Mouse (Mus musculus) skeletal muscle tissue, adult 2 months (tissue): ENCODE measurements around the gene Usp2.
"Not testable (repeated sequence)": the region's sequence is repeated elsewhere in the genome, so short reads cannot be mapped to it uniquely, and the experiment has no call there.

Experiments
- DNase-seq: peaks from one replicate; pipeline ENCODE4 v3.0.0-alpha.2; 2012; ENCODE audit warnings: low read depth, low spot score

Usp2 gene

DNA sequence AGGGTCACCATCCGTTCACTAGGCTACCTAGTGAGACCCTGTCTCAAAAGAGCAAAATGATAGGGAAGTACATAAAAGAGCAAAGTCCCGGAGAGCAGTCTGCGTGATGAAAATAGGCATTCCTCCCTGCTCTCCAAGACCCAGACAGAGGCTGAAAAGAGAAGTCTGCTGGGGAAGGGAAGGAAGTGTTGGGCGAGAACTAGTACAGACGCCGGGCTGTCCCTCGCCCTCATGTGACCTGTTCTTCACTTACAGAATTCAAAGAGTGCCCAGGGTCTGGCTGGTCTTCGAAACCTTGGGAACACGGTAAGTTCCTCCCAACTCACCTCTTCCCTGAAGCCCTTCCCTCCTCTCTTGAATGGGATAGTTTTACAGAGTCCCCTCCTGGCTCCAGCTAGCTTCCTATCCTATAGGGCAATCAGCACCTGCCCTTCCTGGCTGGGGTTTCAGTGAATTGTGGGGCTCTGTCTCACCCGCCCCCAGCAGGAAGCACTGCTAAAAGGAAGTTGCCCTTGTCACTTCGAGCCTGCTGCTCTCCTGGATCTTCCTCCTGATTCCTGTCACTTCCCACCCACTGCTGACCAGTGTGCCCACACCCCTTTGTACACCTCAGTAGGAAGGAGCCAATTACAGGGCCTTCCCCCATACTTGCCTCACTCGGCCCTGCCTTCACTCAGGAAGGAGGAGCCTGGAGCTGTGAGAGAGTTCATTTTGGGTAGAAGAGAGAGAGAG lies 22.2 kb downstream of the Usp2 start:
- DNase-seq, result no peak

- DNase-seq, result peak; percentile 73
These were observed 27.0 kb downstream of the Usp2 start for GRCm38 (mm10) chr9:44093612-44094503.

GRCm38 (mm10) chr9:44094737-44095136 lies 27.9 kb downstream of the Usp2 start:
- no peak for DNase-seq

DNA sequence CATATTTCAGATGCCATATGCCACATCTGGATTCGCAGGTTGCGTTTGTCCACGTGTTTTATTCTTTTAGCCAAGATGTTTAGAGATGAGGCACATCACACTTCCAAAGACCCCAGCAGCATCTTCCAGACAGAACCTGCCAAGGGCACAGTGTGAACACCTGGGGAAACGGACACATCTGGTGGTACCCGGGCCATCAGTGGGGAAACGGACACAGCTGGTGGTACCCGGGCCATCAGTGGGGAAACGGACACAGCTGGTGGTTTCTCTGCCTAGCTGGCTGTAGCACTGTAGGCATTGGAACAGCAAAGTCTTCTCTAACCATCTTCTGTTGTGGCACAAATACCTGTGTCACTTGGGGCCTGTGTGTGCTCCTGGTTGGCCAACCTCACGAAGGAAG lies 29.0 kb downstream of the Usp2 start:
- DNase-seq, result no peak

DNA sequence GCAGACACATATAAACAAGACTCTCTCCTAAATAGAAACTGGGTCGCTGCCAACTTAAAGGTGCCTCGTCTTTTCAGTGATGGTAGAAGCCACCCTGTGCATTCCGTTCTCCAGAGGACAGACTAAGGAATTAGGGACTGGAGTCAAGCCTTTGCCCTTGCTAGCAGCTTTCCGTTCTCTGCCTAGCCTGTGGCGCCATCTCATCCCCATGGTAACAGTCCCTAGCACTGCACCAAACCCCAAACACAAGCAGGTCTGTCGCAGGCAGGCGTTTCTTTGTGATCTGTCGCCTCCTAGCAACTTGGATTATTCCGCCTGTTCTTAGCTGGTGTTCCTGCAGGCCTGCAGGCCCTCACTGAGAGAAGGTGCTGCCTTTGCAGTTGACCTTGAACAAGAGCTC lies 29.7 kb downstream of the Usp2 start:
- peak; percentile 65 for DNase-seq

GRCm38 (mm10) chr9:44101490-44101889 lies 34.7 kb downstream of the Usp2 start, which contains the start of gene Mfrp:
Gene Mfrp (plus strand): TSS chr9:44101729.
- no peak for DNase-seq

- no peak for DNase-seq
These were observed 38.1 kb downstream of the Usp2 start for GRCm38 (mm10) chr9:44104881-44105280.

- DNase-seq, result no peak
These were observed 39.0 kb downstream of the Usp2 start for GRCm38 (mm10) chr9:44105781-44106180.

DNA sequence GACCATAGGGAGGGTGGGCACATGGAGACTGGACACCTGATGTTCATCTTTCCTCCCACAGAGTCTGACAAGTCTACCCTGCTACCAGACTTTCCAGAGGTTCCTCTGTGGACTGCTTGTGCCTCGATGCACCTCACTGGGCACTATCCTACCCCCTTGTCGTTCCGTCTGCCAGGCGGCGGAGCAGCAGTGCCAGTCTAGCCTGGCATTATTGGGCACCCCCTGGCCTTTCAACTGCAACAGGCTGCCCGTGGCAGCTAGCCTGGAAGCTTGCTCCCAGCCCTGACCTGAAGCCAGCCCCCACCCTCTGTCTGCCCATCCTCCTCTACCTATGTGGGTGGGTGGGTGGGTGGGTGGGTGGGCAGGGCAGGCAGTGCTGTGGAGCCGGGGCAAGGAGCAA lies 39.4 kb downstream of the Usp2 start:
- no peak for DNase-seq

GRCm38 (mm10) chr9:44106596-44106995 lies 39.8 kb downstream of the Usp2 start:
- DNase-seq, result no peak

DNA sequence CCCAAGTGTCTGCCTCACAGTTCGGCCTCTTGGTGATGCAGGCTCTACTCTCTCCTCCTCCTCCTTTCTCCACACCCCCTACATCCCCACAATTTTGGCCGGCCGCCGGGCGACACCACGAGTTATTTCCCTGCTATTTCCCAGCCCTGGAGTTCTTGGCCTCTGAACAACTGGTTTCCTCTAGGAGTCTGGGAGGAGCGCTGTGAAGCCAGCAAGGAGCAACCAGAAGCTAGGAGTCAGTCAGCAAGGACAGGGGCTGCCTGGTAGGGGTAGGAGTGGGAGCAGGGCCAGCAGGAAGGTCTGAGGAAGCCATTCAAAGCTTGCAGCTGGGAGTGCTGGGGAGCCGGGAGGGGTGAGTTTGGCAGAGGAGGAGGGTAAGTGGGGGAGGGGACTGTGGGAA lies 40.3 kb downstream of the Usp2 start, which contains the start of gene C1qtnf5:
Gene C1qtnf5, plus strand, starts transcription at position 136 of the 400 bp plus-strand sequence.
- peak; percentile 83 for DNase-seq

- DNase-seq, result no peak
These were observed 40.8 kb downstream of the Usp2 start for GRCm38 (mm10) chr9:44107557-44108179.

DNA sequence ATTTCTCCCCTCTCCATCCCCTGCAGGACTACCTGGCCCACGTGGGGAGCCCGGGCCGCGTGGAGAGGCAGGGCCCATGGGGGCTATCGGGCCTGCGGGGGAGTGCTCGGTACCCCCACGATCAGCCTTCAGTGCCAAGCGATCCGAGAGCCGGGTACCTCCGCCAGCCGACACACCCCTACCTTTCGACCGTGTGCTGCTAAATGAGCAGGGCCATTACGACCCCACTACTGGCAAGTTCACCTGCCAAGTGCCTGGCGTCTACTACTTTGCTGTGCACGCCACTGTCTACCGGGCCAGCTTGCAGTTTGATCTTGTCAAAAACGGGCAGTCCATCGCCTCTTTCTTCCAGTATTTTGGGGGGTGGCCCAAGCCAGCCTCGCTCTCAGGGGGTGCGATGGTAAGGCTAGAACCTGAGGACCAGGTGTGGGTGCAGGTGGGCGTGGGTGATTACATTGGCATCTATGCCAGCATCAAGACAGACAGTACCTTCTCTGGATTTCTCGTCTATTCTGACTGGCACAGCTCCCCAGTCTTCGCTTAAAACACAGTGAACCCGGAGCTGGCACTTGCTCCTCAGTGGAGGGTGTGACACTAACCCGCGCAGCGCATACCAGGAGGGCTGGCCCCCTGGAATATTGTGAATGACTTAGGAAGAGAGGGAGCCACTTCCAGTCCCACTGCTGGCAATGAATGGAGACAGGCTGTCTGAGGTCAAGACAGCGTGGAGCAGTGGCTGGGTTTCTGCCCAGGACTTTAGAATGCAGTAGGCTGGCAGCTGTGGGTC lies 41.6 kb downstream of the Usp2 start:
- DNase-seq, result no peak

DNA sequence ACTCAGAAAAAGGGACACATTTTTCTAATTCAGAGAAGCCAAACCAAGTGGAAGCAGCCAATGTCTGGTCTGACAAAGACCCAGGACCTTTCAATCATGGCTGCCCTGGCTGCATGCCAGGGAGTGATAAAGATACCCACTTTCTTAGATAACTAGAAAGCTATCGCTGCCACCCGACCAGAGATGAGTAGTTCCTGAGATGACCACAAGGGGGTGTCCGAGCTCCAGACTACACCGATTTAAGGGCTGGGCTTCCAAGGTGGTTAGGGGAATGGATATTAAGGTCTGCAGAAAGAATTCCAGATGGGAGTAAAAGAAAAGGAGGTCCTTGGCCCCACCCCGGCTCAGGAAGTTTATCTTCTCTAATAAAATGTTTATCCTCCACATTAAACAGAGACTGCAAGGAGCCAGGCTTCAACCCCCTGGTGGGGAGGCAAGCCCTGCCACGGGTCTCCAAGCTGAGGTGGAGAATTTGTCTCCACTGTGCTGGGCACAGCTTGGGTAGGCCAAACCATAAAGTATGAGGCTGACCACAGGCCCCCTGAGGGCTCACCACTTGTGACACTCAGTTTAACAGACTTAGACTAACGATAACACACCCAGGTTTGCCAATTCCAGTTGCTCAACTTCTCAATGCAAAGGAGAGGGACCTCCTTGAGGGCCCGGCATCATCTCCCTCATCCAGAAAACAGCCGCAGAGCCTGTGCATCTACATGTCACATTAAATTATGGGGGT lies 42.7 kb downstream of the Usp2 start:
- DNase-seq, result no peak

DNA sequence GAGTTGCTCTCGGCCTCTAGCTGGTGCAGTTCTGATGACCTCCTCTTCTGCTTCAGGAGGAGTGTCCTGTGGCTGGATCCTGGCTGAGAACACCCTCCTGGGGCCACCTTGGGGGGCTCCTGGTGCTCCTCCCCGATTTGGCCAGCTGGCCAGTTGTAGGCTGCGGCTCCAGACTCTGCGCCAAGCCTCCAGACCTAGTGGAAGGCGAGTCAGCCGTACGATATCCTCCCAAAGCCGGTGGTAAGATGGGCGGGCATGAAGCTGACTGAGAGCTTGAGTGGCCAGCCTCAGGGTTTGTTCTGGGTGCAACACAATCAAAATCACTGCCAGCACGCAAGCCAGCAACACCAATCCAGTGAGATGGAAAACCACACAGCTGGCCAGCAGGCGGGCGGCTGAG lies 45.1 kb downstream of the Usp2 start:
- DNase-seq, result not testable (repeated sequence)

- peak; percentile 98 for DNase-seq
These were observed 46.4 kb downstream of the Usp2 start, which contains the start of the genes Gm49380 and Rnf26 for GRCm38 (mm10) chr9:44113105-44113789. Gene Gm49380 (minus strand): TSS chr9:44113500. Gene Rnf26 (minus strand): TSS chr9:44113517.

DNA sequence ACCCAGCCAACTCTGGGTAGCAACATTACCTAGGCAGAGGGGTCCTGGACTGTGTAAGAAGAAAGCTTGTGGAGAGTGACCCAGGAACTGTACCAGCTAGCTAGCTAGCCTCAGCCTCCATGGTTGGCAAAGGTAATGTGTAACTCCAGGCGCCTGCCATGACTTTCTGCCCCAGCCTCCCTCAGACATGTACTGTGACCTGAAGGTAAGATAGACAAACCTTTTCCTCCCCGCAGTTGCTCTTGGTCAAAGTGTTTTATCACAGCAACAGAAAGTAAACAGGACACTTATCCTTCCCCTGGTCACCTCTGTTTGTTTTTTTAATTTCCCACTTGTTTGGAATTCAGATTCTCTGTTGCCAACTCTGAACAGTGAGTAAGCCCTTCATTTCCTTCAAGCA lies 47.6 kb downstream of the Usp2 start:
- no peak for DNase-seq

DNA sequence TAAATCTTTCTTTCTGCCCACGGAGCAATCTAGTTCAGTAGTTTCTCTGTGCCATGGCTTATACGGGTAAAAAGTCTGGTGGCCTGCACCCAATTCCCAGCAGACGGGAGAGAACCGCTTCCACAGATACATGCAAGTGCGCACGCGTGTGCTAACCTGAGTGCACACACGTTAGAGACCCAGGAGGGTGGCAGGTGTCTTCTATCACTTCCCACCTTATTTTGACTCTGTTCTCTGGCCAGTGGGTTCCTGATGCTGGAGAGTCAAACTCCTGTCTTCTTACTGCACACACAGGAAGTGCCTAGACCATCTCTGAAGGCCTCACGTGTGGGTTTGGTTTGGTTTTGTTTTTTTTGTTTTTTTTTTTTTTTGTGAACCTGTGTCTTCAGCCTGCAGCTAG lies 48.8 kb downstream of the Usp2 start:
- no peak for DNase-seq

- no peak for DNase-seq
These were observed 49.4 kb downstream of the Usp2 start for GRCm38 (mm10) chr9:44116182-44116581.

DNA sequence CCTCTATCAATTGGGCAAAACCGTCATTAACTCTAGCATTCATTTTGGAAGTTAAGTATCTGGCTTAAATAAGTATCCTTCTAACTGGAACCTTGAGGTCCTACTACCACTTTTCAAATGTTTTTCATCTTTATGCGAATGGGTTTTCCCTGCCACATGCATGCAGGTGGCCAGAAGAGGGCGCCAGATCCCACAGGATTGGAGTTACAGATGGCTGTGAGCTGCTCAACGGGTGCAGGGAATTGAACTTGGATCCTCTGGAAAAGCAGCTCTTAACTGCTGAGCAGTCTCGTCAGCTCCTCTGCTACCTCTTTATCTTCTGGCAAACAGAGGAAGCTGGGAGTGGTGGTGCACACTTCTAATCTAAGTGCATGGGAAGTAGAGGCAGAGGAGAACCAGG lies 52.2 kb downstream of the Usp2 start:
- DNase-seq, result no peak
